Mouse (Mus musculus) adrenal gland, postnatal 4 days (tissue): Measurements from ENCODE around the gene Gm4792. TPM values are rescaled to one million over a fixed set of nuclear protein-coding genes. Genes with fewer than 3 reads are reported as not detected.

Experiments
- DNase-seq, 2 experiments: peaks; one replicate each; pipeline ENCODE4 v3.0.0; 2021 to 2022; ENCODE audit warnings: low spot score in 2 of 2, mixed read lengths in 2 of 2
- total RNA-seq, 2 experiments: library from RNA; stranded (reverse); gene quantifications; 2 replicates each; pipeline ENCODE4 v1.2.3; 2021

Gm4792 gene
- total RNA-seq, 2 experiments from 2014 or later = 0.81 TPM; not detected in 1

DNA sequence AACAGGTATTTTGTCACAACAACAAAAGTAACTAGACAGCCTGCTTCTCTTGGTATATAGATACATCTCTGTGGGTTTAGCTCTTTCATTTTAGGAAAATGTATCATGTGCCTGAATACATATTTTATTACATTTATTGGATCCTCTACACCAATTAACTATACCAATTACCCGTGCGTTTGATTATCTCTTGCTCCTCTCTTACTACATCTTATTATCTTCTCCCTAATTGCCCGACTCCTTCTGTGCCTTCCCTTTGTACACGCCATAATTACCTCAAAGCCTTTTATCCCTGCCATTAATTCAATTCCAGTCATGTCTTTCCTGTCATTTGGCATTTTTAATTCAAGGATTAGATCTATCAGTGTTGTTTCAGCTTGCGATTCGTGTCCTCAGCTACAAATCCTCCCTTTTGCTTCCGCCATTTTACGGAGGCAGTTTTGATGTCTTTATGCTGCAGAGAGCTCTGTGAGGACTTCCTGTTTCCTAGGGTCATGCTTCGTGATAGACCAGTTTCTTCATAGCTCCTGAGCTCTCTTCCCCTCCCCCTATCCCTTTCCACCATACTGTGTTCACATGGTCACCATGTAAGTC is 5.7 kb upstream of the Gm4792 start:
- no peak for DNase-seq

DNA sequence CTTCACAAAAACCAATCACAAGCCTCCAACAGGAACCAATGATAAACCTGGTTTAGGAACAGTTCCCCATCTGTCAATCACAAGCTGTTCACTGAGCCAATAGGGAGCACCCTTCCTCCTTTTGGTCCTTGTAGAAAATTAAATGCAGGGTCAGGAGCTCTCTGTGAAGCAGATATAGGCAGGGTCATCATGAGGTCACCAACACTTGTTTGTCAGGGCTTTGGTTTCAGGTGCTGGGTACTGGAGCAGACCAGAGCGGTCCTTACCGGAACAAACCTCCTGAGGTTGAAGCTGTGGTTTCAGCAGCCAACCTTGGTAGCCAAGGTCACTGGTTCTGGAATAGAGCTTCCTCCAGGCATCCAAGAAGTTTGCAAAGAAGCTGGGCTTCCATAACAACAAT is 798 bp upstream of the Gm4792 start:
- DNase-seq = no peak

DNA sequence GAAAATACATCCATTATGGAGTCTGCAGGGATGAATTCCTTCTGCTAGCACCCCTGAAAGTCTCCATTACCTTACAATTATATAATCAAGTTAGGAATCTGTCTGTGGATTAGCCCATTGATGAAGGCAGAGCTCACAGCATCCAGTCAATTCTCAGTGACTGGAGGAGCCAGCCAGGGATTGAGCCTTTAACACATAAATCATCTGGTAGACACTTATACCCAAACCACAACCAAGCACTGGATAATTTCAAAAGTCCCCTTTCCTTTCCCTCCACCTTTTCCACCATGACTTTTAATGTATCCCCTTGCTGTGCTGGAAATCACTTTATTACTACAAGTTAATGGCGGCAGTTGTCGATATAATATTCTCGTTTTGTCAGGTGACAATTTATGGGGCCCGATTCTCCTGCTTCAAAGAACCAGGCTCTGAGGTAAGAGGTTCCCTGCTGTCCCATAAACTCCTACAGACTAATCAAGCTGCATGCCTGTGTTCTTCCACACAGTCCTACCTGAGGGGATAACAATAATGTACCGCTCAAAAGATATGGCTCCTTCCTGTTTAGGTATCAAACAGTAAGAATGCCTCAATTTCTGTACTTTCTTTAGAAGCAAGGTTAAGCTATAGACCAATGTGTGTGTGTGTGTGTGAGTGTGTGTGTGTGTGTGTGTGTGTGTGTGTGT is 2.4 kb downstream of the Gm4792 start:
- DNase-seq = no peak

DNA sequence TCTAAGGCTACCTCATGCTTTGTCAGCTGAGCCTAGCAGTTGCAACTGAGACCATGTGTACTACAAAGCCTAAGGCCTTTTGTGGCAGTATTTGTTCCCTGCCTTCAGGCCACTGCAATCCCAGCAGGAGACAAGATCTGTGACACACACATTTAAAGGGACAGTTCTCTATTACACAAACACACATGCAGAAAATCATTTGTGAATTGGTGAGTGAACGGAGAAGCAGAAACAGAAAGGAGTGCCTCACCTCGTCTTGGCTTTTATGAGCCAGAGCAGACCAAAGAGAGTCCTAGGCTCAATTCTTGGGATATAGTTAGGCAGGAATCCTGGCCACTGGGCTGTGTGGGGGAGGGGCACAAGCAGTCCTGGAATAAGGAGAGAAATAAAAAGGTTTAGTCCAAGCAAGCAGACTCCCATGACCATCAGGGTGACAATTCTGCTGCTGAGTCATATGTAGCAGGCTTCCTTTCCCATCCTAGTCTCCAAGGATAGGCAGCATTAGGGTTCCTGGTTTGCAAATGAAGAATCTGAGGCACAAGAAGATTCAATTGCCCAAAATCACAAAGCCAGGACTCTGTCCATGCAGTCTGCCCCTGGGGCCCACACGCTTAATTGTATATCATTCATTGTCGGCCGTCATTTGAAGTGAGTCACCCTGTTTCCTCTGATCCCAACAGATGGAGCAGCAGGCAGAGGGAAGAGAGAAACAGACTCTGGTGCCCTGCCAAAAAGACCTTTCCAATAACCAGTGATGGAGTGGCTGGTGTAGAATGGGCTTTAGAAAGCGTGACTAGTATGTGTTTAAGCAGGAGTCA is 3.4 kb downstream of the Gm4792 start:
- DNase-seq = no peak

DNA sequence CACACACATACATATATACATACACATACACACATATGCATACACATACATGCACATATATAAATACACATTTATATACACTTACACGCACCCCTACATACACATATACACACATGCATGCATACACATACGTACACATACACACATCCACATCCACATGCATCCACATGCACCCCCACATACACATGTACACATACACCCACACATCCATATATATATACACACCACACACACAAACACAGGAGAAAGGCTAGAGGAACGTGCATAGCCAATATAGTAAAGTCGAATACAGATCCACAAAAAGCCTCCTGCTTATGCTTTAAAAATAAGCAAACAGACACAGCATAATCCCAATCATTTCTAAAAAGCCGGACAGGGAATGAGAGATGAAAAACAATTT is 4.1 kb downstream of the Gm4792 start:
- DNase-seq = no peak

DNA sequence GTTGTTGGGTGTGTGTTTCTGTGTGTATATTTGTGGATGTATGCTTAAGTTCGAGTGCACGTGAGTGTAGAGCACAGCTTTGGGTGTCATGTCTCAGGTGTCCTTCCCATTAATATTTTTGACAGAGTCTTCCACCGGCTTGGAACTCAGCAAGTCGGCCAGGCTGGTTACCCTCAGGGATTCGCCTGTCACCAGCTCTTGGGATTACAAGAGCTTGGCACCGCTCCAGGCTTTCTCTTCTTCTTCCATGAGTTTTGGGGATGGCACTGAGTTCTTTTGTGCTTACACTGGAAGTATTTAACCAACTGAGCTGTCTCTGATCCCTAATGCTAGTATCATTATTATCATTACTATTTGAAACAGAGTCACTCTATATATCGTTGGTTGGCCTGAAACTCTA is 15.7 kb downstream of the Gm4792 start:
- no peak for DNase-seq

DNA sequence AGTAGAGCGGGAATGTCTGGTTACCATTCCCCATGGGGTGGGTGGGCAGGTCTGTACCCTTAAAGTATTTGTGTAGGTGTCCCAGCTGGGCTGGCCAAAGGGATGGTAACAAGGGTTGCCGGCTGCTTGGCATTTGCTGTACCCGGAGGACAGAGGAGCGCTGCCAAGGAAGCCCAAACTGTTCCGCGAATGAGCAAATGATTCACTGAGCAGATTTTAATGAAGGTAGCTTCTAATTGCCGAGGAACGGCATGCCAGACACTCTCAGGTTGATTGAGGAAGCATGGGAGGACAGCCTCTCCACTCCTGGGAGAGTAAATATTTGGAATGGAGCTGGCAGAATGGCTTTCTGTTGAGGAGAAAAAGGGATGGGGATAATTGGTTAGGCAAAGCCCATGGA is 16.3 kb downstream of the Gm4792 start:
- DNase-seq = no peak

DNA sequence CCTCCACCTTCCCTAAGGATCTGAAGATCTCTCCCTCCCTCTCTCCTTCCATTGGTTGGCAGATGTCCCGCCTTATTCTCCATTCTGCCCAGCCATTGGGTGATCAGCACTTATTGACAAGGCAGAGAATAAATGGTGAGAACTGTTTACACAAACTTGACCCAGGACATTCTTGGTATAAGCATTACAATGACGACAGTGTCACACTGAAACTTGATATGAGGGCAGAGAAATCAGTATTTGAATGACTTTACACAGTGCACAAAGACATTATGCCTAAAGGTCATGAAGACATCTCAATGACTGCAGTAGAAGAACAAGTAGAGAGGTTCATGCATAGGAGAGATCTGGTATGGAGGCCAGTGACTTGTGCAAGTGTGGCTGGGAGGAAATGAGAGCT is 22.0 kb downstream of the Gm4792 start:
- no peak for DNase-seq

DNA sequence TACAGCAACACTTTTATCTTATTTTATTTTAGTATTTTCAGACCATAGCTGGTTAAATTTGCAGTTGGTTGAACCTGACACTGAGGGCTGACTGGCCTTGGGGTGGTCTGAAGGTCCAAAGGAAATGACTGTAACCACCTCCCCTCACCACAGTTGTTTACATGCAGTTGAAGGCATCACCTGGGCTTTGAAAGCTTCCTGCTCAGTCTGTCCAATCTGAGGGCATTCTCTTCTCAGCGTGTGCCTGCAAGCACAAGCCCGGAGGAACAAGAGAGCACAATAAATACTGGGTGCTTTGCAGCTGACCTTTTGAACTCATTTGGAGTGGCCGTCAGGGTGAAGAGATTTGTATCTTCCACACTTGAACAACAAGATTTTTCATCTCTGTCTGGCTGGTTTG is 23.2 kb downstream of the Gm4792 start:
- no peak for DNase-seq

DNA sequence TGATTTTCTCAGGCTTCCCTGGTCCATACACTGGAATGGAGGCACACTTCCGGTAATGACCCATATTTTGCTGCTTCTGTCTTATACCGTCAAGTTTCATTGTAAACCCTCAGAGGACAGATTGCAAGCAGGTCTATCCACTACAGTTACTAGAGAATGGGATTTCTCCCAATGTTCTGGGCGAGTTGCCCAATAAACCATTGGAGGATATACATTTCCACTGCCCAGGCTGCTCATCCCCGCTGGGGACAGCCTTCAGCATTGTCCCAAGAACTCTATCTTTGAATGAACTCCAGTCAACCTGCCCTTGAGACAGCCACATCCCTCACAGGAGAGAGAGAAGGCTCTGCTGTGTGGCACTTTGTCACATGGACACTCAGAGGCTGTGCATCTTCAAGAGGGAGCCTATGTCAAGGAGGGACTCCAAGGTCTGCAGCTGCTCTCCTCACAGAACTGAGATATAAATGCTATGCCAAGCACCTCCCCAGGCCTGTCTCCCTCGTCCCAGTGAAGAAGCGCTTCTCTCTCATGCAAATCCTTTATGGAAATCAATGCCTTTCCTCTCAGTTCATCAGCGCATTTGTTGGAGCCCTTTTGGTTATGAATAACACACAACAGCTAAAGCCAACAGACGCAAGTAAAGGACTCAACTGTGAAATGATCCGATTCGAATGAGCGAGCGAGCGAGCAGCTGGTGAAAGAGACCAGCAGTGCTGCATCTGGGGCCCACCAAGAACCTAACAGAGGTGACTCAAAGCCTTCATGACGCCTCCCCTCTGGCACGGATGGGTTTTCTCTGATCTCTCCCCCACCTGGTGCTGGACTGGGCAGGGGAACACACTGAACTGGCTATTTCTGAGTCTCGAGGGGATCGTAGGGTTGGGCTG is 32.6 kb downstream of the Gm4792 start:
- DNase-seq = no peak

DNA sequence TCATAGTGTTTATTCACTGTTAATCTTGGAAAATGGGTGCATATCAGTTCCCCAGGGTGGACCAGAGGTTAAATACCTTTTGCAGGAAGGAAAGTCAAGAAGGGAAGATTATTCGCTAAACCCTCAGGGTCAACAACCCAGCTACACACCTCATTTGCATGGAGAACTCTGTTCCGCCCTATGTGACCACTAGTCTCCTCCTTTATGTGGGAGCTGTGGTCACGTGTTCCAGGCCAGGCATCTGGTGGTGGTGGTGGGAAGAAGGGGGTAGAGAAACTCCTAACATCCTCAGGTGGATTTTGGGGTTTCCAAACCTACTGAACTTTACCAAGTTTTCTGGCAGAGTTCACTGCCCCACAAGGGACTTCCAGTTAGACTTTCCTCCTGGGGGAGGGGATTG is 35.3 kb downstream of the Gm4792 start:
- no peak for DNase-seq

DNA sequence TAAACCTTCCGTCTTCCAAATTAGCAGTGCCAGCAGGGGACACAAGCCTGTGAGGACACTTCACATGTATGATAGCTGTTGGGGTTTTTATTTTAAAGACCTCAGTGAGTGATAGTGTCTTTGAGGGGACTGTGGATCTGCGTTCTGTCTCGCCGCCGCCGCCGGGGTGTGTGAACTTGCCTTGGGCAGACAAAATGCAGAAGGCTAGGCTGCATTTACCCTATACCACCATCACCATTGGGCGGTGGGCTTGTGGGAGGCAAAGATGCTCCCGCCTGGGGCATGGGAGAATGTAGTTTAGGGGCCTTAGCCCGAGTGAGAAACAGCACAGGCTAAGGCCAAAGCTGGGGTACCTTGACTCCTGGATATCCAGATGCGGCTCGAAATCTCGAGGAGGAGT is 35.9 kb downstream of the Gm4792 start:
- DNase-seq = no peak

DNA sequence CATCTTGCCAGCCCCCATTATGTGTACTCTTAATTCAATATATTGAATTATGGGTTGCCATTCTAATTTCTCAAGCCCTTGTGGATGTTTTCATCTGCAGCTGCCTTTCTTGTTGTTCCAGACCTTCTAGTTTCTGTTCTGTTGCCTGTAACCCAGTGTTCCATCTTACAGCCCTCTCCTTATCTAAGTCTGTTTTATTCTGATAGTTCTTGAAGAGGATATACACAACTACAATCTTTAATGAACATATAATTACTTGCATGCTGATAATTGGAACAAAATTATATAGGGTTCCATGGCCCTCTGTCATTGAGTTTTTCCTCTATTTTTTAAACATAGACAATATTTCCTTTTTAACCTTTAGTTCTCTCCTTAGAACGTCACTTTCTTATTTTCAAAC is 38.0 kb downstream of the Gm4792 start:
- no peak for DNase-seq

DNA sequence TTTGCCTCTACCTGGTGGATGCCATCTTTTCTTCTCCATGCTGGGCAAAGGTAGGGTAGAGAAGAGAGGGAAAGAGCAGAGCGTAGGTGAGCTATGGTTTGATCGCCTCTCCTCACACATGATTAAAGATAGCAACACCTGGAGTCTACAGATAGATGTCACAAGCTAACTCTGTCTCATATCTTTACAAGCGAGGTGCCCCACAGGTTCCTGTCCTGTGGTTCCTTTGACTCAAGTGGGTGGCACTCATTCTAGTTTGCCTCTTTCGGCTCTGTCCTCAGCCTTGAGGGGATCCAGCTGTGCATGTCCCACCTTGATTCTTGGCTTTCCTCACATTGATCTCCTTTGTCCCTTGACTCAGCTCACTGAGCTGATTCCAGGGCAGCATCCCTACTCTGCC is 42.0 kb downstream of the Gm4792 start:
- no peak for DNase-seq

DNA sequence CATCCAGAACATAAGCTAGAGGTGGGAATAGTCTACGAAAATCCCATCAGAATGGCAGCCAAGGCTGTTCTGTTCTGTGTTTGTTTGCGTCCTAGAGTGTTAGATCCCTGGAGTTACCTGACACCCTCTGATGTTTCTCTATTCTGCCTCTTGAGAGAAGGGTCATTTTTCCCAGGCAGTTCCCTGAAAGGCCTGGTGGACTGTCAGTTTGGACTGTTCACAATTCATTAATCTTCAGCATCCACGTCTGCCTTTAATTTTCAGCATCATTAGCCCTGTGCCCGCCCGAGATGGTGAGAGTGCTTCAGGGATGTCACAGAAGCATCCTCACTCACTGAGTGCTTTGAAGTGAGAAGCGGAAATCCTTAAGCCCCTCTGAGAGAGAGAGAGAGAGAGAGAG is 42.8 kb downstream of the Gm4792 start:
- no peak for DNase-seq

DNA sequence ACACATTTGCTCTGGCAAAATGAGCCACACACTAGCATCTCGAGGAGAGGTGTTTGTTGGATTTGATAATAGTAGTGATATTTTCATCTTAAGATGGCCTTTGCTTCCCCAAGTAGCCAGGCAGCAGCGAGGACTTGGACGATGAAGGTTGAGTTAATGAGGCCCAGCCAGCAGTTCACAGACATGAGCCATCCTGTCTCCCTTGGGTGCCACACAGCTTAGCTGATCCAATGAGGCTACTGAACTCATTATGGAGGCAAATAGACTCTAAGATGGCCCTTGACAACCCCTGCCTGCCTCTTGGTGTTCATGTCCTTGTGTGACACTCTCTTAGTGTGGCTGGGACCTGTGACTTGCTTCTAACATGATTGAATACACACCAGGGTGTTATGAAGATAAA is 43.7 kb downstream of the Gm4792 start:
- DNase-seq = no peak

DNA sequence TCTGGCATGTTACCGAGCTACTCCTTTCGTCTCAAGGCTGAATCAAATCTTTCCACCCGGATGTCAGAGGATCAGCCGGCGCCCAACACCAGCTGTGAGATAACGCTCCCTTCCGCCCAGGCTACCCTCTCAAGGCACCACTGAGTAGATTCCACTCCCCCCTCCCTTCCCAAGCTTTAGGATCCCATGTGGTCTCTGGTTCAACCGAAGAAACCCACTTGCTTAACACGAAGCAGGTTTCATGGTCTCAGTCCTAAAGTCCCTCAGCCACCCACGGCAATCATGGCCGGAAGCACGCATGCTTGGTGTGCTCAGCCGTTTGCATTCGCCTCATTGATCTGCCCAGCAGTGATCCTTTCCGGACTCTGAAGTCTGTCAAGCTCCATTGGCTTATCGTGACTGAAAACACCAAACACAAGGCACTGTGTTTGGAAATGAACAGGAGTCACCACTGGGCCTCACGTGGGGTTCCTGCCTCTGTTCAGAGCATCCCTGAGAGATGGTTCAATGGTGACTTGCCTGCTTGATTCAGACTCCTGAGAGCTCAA is 45.2 kb downstream of the Gm4792 start:
- DNase-seq = no peak

DNA sequence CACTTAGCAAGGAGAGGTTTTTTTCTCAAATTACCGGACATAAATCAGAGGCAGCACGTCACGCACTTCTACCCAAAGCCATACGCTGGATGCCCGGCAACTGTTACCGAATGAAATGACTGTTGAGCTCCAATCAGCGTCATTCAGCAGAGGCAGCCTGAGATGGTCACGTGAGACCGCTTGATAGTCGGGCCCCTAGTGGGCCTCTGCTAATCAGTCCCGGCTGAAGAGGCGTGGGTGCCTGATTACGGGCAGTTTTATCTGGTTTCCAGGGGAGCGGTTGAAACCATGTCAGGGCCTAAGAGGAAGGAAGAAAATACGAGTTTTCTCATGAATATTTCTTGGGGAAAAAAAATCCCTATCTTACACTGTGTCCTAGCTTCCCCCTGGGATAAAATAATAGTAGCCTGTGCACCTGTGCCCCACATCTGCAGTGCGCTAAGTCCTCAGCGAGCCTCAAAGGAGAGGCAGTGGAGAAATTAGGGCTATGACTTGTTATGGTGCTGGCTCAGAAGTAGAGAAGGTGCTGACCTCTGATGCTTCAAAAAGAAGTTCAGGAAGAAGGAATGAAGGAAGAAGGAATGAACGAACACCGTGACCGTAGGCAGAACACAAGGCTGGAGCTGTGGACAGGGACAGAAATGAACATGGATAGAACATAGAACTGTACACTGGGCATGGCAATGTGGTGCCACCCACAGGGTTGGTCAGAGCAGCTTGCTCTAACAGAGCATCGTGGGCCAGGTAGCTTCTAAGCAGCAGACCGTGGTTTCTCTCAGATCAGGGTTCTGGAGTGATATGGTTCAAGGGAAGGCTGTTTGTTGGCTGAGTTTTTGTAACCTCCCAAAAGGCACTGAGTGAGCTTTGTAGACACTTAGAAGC is 48.7 kb downstream of the Gm4792 start:
- DNase-seq = no peak

DNA sequence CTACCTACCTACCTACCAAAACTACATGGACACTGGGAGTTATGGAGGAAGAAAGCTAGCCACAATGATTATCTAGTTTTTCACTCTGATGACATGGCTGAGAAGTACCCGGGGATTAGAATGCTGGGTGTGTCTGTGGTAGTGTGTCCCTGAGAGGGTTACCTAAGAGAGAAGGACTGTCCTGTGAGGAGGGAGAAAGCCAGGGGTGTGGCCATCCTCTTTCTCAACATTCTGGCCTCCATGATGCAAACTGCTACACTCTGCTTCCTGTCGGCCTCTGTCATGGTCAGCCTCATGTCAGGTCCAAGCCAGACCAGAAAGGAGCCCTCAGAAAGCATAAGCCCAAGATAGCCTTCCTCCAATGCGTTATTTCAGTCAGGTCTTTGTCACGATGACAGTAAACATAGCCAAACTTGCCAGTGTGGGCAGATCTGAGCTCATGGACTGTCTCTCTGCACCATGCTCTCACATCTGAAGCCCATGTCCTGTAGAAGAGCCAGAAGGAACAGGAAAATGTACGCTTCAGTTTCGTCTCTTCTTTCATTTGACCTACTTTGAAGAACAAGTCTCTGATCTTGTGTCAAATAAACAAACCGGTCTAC is 50.7 kb downstream of the Gm4792 start:
- DNase-seq = no peak
